Mouse (Mus musculus): ENCODE data around the gene Ciart.

DNA sequence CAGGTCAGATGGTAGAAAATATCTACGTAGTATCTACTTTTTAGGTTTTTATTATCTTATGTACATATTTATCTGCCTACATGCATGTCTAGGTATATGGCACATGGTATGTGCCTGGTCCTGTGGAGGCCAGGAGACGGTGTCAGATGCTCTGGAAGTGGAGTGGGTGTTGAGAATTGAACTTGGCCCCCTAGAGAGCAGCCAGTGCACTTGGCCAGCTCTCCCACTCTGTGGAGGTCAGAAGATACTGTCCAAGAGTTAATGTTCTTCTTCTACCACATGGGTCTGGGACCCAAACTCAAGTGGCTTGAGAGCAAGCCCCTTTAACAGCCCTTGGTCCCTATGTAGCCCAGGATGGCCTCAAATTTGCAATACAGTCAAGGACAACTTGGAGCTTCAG is 14.6 kb downstream of the Ciart start:
- TF ChIP-seq CTCF (IDR thresholded peaks at IDR 0.05; ENCODE audit: low read depth) (no peak), EP300 (IDR thresholded peaks at IDR 0.05; ENCODE audit: low read depth) (no peak)
